Mouse (Mus musculus) gastrocnemius, postnatal 36 days (tissue): ENCODE measurements around the gene Tnfaip3. TPM values are rescaled to one million over a fixed set of nuclear protein-coding genes. Genes with fewer than 3 reads are reported as not detected.

Experiments
- DNase-seq, 2 experiments: peaks; one replicate each; pipeline ENCODE4 v3.0.0; 2022
- intact Hi-C: fragments of 180-260 bp; cut with DNase I; formaldehyde crosslinking; loops from one replicate; pipeline ENCODE4 v1.15.1; 2025
- total RNA-seq, 2 experiments: library from RNA; stranded (reverse); gene quantifications; 2 replicates each; pipeline ENCODE4 v1.2.3; 2021

Tnfaip3 gene
- total RNA-seq, 2 experiments from 2014 or later = 1.6 to 2.4 TPM

GRCm38 (mm10) chr10:19016823-19017471, 1.5 kb upstream of the Tnfaip3 start:
- no peak for DNase-seq
- intact Hi-C loops = loop anchor here (10.0 kb wide), 1 partner anchor 498 kb away; no protein-coding TSS in a partner anchor

GRCm38 (mm10) chr10:19014381-19015256, 838 bp downstream of the Tnfaip3 start:
- no peak for DNase-seq
- intact Hi-C loops = loop anchor here (2.0 to 10.0 kb wide), 3 partner anchors 60 to 500 kb away; no protein-coding TSS in a partner anchor

DNA sequence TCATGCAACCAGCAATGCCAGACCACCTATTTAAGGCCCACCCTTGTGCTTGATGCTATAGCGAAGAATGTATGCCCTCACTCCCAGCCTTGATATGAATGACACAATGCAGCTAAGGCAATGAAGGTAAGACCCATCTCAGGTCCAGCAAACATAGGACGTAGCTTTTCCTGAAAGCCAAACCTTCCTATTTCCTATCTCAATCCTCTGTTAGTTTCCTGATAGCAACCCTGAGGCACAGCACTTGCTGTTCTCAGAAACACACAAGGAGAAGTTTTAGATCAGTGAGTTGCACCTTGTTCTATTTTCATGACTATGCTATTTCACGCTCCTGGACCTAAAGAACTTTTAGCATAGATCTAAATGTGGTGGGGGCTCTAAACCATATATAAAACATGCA, 2.1 kb downstream of the Tnfaip3 start:
- intact Hi-C loops = loop anchor here (10.0 kb wide), 1 partner anchor 501 kb away; no protein-coding TSS in a partner anchor
- no peak for DNase-seq

GRCm38 (mm10) chr10:19012616-19013015, 2.8 kb downstream of the Tnfaip3 start:
- intact Hi-C loops = loop anchor here (10.0 kb wide), 1 partner anchor 502 kb away; no protein-coding TSS in a partner anchor
- DNase-seq = no peak

DNA sequence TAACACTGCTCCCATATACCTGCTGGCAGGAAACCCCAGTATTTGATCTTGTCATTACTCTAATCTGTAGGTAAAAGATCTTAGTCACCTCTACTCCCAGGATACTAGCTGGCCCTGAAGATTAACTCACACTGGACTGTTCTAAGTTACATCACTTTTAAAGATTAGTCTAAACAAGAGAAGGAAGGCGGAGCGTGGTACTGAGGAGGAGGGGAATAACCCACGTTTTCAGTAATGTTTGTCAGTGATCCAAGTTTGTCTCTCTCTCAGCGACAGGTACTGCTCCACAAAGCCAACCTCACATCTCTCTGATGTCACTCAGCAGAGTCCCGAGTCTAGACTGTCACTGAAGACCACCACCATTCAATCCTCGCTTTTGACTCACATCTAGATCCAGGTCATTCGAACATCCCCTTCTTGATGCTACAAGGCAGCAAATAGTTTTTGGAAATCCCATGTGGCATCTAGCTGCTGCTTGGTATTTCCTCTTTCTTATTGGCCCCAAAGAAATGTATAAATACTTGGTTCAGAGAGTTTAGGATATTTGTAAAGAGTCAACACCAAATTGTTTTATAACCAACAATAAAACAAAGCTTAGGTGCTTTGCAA, 3.5 kb downstream of the Tnfaip3 start:
- intact Hi-C loops = loop anchor here (10.0 kb wide), 1 partner anchor 503 kb away; no protein-coding TSS in a partner anchor
- no peak for DNase-seq

- intact Hi-C loops = loop anchor here (10.0 kb wide), 1 partner anchor 504 kb away; no protein-coding TSS in a partner anchor
- no peak for DNase-seq
Observed at GRCm38 (mm10) chr10:19010414-19010813, 5.0 kb downstream of the Tnfaip3 start.

DNA sequence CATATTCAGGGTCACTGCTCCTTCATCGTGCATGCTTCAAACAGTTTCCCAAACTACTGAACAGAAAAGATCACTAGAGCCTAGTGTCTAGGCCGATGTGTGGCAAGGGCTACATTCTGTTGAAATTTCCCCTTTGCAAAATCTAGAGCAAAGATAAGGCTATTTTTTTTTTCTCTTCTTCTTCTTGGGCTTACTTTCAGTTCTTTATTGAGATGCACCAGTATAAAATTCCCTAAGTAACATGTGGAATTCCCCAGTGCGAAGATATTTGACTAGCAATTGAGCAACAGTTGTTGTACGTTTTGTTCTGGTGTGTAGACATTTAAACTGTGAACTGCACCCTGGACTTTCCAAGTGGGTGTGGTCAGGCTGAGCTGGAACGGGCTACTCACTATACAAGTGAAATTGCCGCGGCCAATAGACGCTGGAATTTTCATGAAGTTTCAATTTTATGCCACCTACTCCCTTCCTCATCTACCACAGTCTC, 6.2 kb downstream of the Tnfaip3 start:
- intact Hi-C loops = no loop called here
- peak in 1 of 2 experiments; percentile 58 for DNase-seq

GRCm38 (mm10) chr10:19008607-19008940, 6.9 kb downstream of the Tnfaip3 start:
- DNase-seq = no peak
- intact Hi-C loops = no loop called here

- DNase-seq = no peak
- intact Hi-C loops = no loop called here
Observed at GRCm38 (mm10) chr10:19007897-19008606, 7.4 kb downstream of the Tnfaip3 start.

- intact Hi-C loops = no loop called here
Observed at GRCm38 (mm10) chr10:19002091-19002785, 13.2 kb downstream of the Tnfaip3 start.

GRCm38 (mm10) chr10:18999427-18999826, 16.0 kb downstream of the Tnfaip3 start:
- intact Hi-C loops = no loop called here
- DNase-seq = no peak

More at GRCm38 (mm10) chr10:19002091-19002785, 13.2 kb downstream of the Tnfaip3 start:
- no peak for DNase-seq

DNA sequence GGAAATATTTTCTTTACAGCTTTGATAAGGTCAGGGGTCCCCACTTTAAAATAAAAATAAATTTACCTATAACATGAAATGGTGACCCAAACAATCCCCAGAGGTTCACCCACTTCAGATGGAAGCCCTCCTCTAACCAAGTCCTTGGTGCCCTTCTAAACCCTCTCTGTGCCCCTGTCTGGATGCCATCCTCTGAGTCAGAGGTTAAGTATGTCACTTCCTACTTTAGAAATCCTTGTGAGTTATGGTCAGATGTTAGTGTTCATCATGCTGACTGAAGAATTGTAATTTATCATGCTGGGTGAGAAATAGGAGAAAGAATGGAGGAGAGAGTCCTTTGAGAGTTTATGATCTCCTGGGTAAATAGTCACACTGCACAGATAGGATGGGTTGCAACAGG, 19.1 kb downstream of the Tnfaip3 start:
- no peak for DNase-seq
- intact Hi-C loops = no loop called here

DNA sequence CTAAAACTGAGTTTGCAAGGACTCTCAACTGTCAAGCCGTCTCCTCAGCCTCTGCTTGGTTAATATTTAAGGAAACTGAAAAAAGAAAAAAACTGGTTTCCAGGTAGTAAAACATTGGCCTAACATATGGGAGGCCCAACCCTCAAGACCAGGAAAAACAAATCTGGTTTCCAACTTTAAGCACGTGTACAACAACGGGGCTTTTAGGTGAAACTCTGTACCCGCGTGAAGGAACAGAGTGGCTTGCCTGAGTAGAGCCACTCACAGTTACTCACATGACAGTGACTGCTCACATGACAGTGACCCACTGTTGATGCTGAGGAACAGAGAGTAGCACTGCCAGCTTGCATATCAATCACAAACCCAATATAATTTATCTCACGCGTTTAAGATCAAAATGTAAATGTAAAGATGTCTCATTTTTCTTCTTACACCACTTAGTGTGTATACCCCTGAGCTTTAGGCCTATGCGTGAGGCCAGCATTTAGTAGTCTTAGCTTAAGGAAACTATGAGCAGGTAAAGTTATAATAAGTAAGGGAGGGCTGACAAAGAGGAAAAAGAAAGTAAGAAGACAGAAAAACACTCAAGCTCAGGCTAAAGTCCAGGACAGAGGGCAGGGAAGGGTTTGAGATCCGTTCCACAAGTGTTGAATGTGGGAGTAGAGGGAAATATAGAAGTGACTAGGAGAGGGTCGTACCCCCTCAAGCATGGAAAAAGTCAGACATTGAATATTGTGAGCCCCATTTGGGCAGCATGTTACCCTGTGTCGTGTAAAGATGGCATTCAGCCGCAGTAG, 19.8 kb downstream of the Tnfaip3 start:
- DNase-seq = no peak
- intact Hi-C loops = no loop called here

- intact Hi-C loops = no loop called here
- no peak for DNase-seq
Observed at GRCm38 (mm10) chr10:18992971-18993370, 22.5 kb downstream of the Tnfaip3 start.

DNA sequence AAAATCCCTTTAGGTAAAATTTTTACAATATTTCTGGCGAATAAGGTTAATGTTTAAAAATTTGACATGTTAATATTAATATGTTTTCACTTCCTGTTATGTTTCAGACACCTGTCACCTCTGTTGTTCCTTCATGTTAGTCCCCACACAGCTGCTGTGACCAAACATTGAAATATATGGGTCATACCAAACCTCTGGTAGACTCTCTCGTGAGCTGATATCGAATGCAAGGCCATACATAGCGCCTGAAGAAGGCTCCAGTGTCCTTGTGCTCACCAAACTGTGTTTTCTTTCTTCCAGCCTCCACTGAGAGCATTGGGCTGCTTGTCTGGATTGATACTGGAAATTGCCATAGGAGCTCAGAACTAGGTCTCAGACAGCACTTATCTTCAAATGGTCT, 24.4 kb downstream of the Tnfaip3 start:
- DNase-seq = no peak
- intact Hi-C loops = no loop called here

DNA sequence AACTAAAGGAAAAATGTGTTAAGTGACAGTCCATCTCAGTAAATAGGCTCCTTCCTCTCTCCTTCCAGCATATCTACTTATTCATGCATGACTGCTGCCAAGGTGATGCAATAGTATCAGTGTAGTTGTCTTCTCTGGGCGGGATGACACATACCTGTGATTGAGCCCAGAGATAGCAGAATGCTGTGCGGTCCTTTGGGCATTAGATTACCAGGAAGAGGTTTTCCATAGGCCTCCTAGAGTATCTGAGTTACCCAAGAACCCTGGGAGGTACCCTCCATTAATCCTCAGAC, 27.6 kb downstream of the Tnfaip3 start:
- DNase-seq = no peak
- intact Hi-C loops = no loop called here

GRCm38 (mm10) chr10:18987046-18987906, 28.2 kb downstream of the Tnfaip3 start:
- intact Hi-C loops = no loop called here
- no peak for DNase-seq

DNA sequence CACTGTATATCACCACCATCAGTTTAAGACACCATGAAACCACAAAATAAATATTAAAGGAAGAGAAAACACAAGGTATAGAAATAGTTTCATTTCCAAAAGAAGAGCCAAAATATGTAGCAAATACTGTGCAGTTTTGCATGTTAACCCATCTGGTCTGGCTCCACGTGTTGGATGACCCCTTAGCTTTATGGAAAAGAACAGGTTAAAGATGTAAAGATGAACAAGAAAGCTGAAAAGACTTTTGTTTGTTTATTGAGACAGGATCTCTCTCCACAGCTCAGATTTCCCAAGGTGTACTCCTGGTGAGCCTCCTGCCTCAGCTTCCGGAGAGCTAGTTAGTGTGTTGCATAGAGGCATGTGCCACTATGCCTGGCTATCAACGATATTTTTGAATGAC, 29.9 kb downstream of the Tnfaip3 start:
- DNase-seq = no peak
- intact Hi-C loops = no loop called here
